Mouse (Mus musculus) left cerebral cortex, postnatal 4 days (tissue): ENCODE measurements around the gene Foxd1. TPM values are rescaled to one million over a fixed set of nuclear protein-coding genes. Genes with fewer than 3 reads are reported as not detected.
A peak's percentile ranks its signal among the peaks of the same experiment; 100 is the strongest.

Experiments used
- DNase-seq: peaks from one replicate; pipeline ENCODE4 v3.0.0-alpha.2; 2022
- intact Hi-C: fragments of 180-260 bp; cut with DNase I; formaldehyde crosslinking; loops from one replicate; pipeline ENCODE4 v1.15.1; 2025
- total RNA-seq, 2 experiments: library from RNA; stranded (reverse); gene quantifications; 2 replicates each; pipeline ENCODE4 v1.2.3; 2021

The Foxd1 gene
- total RNA-seq = 1 to 10 TPM; 2.2 to 2.3 TPM

DNA sequence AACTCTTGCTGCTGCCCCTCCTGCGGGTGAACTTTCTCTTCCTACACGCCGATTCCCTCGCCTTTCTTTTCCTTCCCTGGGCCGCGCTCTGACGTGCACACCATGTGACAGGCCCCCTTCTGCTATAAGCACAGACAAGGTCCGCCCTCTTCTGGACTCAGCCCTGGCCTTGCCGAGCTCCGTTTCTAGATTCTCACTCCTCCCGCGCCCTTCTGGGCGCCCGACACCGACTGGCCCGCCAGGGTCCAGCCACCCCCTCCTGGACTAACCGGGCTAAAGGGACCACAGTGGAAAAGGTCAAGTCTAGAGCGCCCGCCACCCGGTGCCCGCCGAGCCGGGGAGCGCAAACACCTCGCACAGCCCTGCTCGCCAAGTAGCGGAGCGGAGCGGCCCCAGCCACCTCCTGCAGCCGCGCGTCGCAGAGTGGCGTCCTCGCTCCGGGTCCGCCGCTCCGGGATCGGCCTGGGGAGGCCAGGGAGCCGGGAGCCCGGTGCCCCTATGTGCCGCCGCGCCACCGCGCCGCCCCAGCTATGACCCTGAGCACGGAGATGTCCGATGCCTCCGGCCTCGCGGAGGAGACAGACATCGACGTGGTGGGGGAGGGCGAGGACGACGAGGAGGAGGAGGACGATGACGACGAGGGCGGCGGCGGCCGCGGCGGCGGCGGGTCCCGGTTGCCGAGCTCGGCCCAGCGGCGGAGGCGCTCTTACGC lies at the start of gene Foxd1:
Foxd1 (plus strand) TSS at position 153 of the 712 bp plus-strand sequence.
- peak; percentile 42 for DNase-seq
- intact Hi-C loops = loop anchor here (5.0 kb wide), 1 partner anchor 233 kb away; no protein-coding TSS in a partner anchor

DNA sequence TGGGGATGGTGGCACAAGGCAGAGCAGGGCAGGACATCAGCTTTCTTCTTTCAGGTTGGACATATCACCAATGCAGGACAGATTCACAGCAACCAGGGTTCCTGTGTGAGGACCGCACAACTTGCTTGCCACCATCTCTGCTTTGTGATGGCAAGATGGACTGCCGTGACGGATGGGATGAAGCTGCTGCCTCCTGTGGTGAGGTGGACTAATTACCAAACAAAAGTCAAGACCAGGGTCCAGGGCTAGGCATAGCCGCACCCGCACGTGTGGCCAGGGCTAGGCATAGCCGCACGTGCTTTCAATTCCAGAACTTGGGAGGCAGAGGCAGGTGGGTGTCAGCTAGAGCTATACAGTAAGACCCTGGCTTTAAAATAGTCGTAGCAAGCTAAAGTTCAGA lies 48.8 kb upstream of the Foxd1 start:
- intact Hi-C loops = no loop called here
- DNase-seq = no peak

DNA sequence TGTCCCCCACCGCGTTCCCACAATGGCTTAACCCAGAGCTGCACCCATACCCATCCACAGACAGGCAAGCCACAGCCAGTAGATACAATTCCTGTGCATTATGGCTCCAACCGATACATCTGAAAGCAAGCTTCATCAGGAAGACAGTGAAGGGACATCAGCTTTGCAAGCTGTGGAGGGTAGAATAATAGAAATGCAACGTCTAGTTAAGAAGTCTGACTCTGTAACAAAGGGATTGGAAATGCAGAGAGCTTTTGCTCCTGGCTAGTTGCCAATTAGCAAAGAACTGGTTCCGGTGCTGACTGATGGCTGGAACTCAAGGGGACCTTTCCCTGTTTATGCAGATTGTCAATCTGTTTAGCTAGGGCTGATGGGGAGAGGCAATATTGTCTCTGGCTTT lies 47.6 kb upstream of the Foxd1 start:
- no peak for DNase-seq
- intact Hi-C loops = no loop called here

DNA sequence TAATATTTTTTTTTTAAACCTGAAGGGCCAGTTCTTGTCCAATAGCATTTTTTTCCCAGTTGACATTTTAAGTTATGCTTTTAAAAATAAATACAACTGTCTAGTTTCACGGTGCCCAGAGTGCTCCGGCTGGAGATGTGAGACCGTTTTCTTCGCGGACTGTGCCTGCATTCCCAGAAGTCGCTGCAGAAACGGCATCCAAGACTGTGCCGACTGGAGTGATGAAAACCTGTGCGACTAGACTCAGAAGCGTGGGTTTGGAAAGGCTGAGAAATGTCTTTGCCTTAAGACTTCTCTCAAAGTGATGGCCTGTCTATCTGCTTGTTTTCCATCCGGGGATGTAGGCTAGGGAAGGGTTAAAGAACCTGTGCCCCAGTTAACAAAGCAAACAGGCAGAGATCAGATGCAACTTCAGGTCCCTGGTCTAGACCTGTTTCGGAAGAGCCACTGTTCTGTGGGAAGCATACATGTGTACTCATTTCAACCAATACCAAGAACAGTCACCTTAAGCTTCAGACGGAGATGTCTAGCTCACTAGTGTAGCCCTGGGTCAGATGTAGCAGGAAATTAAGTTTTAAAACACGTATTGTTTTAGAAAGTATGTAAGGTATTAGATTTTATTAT lies 47.1 kb upstream of the Foxd1 start:
- intact Hi-C loops = no loop called here
- DNase-seq = no peak

DNA sequence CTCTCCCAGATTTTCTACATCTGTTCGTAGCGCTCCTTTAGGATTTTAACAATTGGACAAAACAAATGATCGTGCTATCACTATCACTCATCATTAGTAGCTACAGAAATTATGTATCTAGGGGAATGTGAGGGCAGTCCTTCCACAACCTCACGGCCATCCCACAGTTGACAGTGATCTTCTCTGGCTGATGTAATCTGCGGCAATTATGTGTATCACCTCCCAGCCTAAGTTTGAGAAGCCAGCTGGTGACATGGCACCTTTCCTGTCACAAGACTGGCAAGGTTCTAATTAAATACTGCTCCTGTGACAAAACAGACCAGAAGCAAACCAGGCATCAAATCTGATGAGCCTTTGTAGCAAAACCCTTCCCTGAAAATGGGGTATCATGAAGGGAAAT lies 46.0 kb upstream of the Foxd1 start:
- no peak for DNase-seq
- intact Hi-C loops = no loop called here

DNA sequence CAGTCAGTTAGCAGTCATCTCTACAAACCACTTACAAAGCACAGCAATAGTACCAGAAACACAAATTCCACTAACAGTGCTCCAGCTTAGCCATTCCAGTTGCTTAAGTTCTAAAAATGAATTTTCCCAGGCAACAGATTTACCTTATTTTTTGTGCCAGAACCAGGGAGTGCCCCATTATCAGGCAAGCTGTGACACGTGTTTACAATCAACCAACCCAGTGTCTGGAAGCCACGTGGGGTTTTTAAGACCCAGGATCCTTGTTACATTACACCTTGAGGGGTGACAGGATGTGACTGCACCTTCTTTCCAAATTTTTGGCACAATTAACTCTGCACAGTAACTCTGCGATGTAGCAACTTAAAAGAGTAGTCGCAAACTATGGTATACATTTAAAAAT lies 45.3 kb upstream of the Foxd1 start:
- DNase-seq = no peak
- intact Hi-C loops = no loop called here

DNA sequence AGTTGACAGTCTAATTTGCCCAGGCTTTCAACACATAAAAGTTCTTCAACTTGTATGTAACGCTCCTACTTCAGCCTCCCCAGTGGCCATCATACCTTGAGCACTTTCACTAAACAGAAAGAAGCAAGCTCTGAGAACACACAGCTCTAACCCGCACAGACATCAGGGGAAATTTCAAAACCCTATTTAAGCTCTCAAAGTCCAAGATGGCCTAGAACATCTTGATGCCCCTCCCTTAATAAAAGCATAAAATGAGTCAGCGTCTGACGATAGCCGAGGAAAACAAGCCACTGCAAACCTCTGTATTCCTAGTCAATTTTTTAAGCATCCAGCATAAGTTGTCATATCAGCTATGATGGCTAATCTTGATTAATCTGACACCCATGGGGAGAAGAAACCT lies 42.4 kb upstream of the Foxd1 start:
- intact Hi-C loops = no loop called here
- no peak for DNase-seq

DNA sequence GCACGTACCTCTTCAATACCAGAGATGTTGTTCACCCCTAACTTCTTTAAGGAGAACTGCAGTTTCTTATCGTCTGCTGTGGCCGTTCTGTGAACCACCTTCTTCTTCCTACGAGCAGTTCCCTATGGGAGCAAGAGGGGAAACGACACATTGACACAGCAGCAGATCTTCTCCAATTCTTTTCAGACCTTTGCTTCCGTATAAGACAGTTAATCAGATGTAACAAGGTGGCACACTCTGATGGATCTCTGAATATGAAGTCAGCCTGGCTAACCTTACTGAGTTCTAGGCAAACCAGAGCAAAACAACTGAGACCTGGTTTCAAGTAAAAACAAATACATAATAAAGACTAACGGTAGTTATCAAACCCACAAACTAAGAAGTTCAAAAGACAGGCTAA lies 40.4 kb upstream of the Foxd1 start:
- intact Hi-C loops = no loop called here
- no peak for DNase-seq

DNA sequence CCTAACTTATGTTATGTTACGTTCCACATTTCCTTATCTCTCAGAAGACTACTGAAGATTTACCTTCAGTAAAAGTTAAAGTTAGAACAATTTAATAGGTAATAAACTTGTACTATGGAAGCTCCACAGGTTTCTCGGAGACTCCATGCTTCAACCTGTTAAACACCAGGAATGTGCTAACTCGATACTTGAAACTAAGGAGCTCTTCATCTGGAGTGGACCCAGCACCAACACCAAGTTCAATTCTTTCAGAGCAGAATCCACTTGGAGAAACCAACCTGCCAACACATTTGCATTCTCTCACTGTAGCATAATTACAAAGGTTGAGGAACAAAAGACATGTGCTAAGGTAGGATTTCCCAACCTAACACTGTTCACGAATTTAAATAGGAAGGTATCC lies 38.9 kb upstream of the Foxd1 start:
- intact Hi-C loops = no loop called here
- no peak for DNase-seq

DNA sequence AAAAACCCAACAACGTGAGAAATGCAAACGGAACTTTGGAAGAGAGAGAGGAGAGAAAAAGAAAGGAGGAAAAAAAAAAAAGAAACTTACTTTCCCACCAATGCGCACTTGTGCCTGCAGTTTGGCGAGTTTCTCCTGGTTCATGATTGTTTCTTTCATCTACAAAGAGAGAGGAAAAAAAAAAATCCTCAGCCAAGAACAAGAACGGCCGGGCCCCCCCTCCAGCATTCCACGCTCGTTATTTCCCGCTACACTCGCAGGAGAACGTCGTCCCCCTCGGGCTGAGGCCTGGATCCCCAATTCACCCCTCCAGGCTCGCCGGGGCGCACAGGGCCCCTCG lies 37.9 kb upstream of the Foxd1 start:
- DNase-seq = no peak
- intact Hi-C loops = no loop called here

DNA sequence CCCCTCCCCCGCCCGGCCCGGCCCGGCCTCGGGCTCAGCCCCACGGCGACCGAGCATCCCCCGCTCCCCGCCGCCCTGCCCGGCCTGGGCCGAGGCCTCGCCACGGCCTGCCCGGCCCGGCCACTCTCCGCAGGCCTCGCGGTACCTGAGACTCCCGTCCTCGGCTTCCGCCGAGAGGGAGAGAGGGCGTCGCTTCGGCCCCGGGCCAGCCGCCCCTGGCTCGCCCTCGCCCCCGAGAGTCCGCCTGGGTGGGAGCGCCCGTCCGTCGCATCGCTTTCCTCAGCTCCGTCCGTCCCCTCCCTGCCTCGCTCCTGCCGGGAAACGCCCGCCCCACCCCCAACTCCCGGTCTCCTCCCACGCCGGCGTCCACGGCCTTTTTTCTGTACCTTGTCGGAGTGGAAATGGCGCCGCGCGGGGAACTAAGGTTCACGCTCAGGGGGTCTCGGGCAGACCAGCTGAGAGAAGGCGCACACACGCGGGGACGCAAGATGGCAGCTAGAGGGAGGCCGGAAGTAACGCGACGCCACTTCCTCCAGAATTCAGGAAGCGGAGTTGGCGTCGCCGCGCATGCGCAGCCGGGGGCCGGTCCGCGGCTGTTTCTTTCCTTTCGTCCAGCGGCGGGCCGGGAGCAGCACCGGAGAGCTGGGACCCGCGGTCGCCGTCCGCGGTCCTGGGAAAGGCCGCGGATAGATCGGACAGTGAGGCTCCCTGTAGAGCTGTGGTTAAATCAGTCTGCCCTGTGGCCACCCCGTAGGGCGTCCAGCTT lies 37.4 kb upstream of the Foxd1 start, which contains the start of gene Btf3:
Btf3 (minus strand) TSS at position 527 of the 766 bp plus-strand sequence.
- intact Hi-C loops = no loop called here
- peak; percentile 95 for DNase-seq

DNA sequence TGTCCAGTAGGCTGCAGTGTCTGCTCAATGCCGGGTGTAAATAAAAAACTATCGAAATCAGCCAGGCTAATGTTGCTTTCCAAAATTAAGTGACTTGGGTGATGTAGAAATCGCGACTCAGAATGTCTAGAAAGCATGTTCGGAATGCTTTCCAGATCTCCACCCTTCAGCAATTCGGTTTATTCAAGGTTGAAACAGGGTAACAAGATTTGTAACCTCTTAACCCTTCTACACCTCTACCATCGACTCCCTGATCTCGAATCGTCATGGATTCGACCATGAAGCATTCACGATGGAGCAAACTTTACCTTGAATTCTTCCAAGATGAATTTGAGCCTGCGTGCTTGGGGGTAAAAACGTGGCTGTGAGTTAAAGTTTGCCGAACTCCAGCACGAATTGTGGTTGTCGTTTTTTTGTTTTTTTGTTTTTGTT lies 36.8 kb upstream of the Foxd1 start:
- intact Hi-C loops = no loop called here
- DNase-seq = no peak

DNA sequence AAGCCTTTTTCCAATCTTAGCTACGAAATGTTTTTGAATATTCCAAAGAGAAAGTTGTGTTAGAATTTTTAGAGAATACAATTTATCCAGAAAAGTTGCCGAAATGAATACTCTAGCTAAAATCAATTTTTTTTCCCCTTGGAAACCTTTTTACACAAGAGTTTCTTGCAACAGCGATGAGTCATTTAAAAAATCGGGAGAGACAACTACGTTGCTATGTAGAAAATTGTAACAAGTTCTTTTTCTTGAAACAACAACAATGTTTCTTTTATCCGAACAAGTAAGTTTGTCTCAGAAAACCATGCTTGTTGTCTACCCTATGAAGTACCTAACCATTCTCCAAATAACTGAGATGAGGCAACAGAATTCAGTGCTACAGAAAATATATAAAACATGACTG lies 36.1 kb upstream of the Foxd1 start:
- DNase-seq = no peak
- intact Hi-C loops = no loop called here

DNA sequence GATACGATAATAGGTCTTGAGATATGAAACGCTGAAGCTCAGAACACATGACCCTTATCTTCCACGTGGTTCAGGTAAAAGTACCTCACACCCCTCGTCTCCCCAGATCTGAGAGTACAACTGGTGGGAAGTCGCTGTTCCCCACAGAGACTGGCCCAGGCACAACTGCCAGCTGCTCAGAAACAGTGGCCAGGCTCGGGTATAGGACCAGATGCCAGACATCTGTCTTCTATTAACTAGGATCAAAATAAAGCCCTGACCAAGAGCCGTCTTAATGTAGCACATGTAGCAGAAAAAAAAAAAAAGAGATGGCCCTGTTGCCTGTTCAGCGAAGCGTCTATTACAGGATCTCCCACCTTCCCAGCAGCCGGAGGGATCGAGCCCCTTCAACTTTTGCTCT lies 29.0 kb upstream of the Foxd1 start:
- intact Hi-C loops = no loop called here

DNA sequence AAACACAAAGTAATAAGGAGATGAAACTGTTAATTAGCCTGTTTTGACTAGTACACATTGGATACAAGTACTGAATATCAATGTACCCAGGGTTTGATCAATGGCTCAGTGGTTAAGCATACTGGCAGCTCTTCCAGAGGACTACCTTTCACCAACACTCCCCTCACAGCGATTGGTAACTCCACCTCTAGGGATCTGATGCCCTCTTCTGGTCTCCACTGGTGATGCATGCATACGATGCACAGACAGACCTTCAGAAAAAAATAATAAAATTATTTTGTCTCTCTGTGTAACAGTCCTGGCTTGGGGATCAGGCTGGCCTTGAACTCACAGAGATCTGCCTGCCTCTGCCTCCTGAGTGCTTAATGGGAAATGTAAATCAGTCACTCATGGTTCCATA lies 21.9 kb upstream of the Foxd1 start:
- intact Hi-C loops = no loop called here
- DNase-seq = peak; percentile 13

More for the DNA sequence above, 29.0 kb upstream of the Foxd1 start:
- DNase-seq = no peak

DNA sequence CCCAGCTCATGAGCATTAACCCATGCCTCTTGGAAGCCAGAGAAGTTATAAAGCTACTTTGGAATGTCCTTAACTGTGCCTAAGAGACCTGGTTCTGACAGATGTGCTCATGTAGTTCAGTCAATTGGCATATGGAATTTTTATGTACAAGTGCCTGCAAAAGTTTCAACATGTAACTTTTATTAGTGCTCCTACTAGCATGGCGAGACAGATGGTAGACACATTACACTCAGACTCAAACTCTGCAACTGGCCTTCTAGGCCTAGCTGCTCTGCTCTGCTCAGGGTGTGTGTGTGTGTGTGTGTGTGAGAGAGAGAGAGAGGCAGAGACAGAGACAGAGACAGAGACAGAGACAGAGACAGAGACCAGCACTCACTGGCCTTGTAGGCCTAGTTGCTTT lies 17.8 kb upstream of the Foxd1 start:
- DNase-seq = no peak
- intact Hi-C loops = no loop called here

DNA sequence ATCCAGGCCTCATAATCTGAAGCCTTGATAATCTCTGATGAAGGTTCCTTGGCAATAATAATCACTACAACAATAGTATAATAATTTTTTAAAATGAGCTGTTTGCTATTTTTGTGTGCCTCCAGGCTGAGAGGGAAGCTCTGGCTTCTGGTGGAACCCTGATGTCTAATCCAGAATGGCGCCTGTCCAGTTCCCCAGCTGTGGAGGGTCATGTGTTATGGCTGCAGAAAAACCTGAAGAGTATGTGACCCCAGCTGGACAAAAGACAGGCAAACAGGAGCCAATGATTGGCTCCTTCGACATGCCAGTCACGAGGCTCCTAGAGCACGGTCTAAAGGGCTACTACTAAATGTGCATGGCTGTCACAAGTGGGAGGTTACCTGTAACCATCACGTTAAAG lies 13.5 kb upstream of the Foxd1 start:
- intact Hi-C loops = no loop called here
- DNase-seq = no peak

DNA sequence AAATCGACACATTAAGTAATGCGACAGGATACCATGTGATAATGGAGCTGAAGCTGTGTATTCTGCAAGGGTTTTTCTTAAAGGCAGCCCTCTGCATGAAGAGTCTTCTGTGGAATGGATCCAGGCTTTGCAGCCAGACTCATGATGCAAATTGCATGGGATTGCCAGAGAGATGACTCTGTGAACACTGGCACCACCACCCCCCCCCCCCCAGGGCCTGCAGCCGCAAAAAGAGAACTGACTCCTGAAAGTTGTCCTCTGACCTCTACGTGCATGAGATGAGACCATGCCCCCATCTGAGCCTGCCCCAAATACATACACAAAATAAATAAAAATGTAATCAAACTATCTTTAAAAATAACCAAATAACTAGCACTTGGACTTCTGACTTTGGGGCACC lies 4.6 kb upstream of the Foxd1 start:
- DNase-seq = no peak
- intact Hi-C loops = no loop called here

DNA sequence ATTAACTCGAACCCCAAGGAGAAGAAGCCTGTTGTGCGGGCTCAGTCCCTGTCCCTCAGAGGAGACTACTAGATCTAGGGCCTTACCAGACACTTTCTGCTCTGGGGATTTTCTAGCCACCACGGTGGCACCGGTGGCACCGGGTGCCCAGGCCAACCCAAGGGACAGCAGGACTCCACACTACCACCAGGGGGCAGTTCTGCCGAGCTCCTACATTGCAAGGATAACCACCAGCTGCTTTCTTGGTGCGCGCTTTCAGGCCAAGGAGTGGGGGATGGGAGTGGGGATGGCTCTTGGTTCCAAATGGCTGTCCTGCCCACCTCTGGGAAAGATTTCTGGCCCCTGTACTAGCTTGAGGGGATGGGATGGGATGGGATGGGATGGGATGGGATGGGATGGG lies 2.5 kb upstream of the Foxd1 start:
- DNase-seq = peak; percentile 61
- intact Hi-C loops = loop anchor here (5.0 kb wide), 1 partner anchor 236 kb away; no protein-coding TSS in a partner anchor

DNA sequence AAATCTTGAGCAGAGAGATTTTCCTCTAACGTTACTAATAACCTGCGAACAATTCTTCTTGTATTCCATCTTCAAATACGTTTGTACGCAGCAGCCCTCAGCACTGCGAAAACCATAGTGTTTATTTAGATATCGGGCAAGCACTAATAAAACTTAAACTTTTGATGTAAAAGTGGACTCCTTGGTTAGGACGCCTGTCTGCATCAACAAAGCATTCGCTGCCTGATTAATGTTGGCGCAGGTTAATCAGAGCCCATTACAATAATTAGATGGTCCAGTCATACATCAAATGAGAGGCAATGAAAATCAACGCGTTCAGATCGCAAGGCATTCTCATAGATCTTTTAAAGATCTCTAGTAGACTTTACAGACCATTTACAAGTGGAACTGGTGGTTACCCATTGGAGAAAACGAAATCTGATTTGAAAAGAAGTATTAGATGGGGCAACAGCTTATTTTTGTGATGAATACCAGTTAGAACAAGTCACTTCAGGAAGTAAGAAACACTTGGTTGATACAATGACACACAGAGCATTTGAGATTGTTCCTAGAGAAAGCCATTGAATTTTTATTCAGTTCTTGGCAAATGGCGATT lies 1.6 kb upstream of the Foxd1 start:
- intact Hi-C loops = loop anchor here (5.0 kb wide), 1 partner anchor 235 kb away; no protein-coding TSS in a partner anchor
- DNase-seq = no peak

DNA sequence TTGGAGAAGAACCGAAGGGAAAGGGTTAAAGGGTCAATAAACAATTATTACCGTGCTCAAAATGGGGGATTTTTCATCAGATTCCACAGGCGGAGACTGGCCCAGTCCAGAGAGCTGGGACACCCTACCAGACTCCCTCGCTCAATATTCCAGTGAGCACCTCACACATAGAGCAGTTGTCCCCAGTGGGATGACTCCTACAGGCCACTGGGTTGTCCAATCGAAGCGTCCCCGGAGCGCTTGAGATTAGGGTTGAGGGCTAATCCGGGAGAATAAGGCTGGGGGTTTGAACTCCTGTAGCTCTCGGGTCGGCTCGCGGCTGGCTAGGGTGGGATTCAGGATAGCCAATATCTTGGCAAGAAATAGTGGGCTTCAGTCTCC lies 343 bp upstream of the Foxd1 start:
- no peak for DNase-seq
- intact Hi-C loops = loop anchor here (5.0 kb wide), 1 partner anchor 234 kb away; no protein-coding TSS in a partner anchor
